Mouse (Mus musculus): ENCODE data around the gene Slc12a3.

GRCm38 (mm10) chr8:94280001-94280613 is 48.9 kb upstream of the Slc12a3 start:
- no peak for TF ChIP-seq CTCF (IDR thresholded peaks at IDR 0.05; ENCODE audit: extremely low read depth, insufficient read length, insufficient replicate concordance, low read depth, low read length)
- no peak for TF ChIP-seq POLR2A (IDR thresholded peaks at IDR 0.05; ENCODE audit: low read depth, low read length)
